Comparison of ENCODE assay signal across 8 mouse cellular contexts in genomic region chr6:117918043-117918442, GRCm38 (mm10). TPM values are rescaled to one million over a fixed set of nuclear protein-coding genes. Genes with fewer than 3 reads are reported as not detected.
A peak's percentile ranks its signal among the peaks of the same experiment; 100 is the strongest.
DNase-seq lines count a peak whose midpoint lies in the region; ATAC-seq and TF ChIP-seq lines count a peak whose summit lies in the region.

No protein-coding gene starts in this region.

- TF ChIP-seq POLR2A in MEL (IDR thresholded peaks at IDR 0.05; ENCODE audit: control insufficient read depth in 1 of 2, insufficient read depth in 1 of 2, low read depth in 1 of 2, low read length in 2 of 2, poor library complexity in 1 of 2), result no peak

- TF ChIP-seq EP300 in MEL (IDR thresholded peaks at IDR 0.05; ENCODE audit: low read depth in 1 of 2, low read length in 2 of 2), result no peak
- no peak for TF ChIP-seq EP300 in liver, postnatal 0 days (IDR thresholded peaks at IDR 0.05; ENCODE audit: low read depth)

- peak overlapping the region; percentile 87 for H3K4me2 ChIP-seq in heart, embryonic 13.5 days
- peak overlapping the region; percentile 89 for H3K4me2 ChIP-seq in heart, embryonic 14.5 days (ENCODE audit: low read length)
- H3K4me2 ChIP-seq in liver, postnatal 0 days (ENCODE audit: low read depth, low read length), result peak overlapping the region; percentile 80

- no peak for TF ChIP-seq CTCF in MEL (IDR thresholded peaks at IDR 0.05 in 2 of 3, conservative IDR thresholded peaks at IDR 0.05 in 1 of 3; ENCODE audit: control insufficient read depth in 1 of 3, insufficient read depth in 1 of 3, low read depth in 2 of 3, low read length in 3 of 3, poor library complexity in 1 of 3, severe bottlenecking in 1 of 3)
- TF ChIP-seq CTCF in liver, postnatal 0 days (IDR thresholded peaks at IDR 0.05; ENCODE audit: low read depth), result no peak

- H3K9ac ChIP-seq in heart, embryonic 13.5 days, result peak overlapping the region; percentile 92
- H3K9ac ChIP-seq in MEL (ENCODE audit: control insufficient read depth, low read depth, low read length, poor library complexity, severe bottlenecking), result peak overlapping the region; percentile 97
- H3K9ac ChIP-seq in heart, embryonic 14.5 days (ENCODE audit: low read length), result peak overlapping the region; percentile 74
- H3K9ac ChIP-seq in liver, postnatal 0 days (replicated peaks), result peak overlapping the region; percentile 86

- peak overlapping the region; percentile 80 for H3K4me3 ChIP-seq in heart, embryonic 13.5 days
- peak overlapping the region; percentile 50 to 95 for H3K4me3 ChIP-seq in MEL (ENCODE audit: control insufficient read depth in 1 of 2, insufficient read depth in 1 of 2, low read depth in 2 of 2, low read length in 2 of 2)
- peak overlapping the region; percentile 60 to 78 for H3K4me3 ChIP-seq in heart, embryonic 14.5 days (ENCODE audit: control insufficient read depth in 1 of 2, insufficient read depth in 1 of 2, low read depth in 1 of 2, low read length in 2 of 2)
- H3K4me3 ChIP-seq in liver, postnatal 0 days (ENCODE audit: low read depth, low read length), result peak overlapping the region; percentile 80

- H3K4me1 ChIP-seq in heart, embryonic 13.5 days, result peaks cover 55% of the 10 kb centered on the region
- H3K4me1 ChIP-seq in MEL (ENCODE audit: control insufficient read depth in 1 of 2, insufficient read depth in 2 of 2, low read length in 2 of 2), result peaks cover 21 to 23% of the 10 kb centered on the region in 2 experiments
- H3K4me1 ChIP-seq in heart, embryonic 14.5 days (ENCODE audit: control insufficient read depth in 2 of 2, insufficient read depth in 2 of 2, low read length in 2 of 2), result peaks cover 2 to 40% of the 10 kb centered on the region in 2 experiments; a peak in 3 of 4 replicates
- peaks cover 36% of the 10 kb centered on the region for H3K4me1 ChIP-seq in liver, postnatal 0 days (ENCODE audit: insufficient read depth)

- no peak for ATAC-seq in heart, embryonic 13.5 days (ENCODE audit: extremely low read depth, insufficient number of reproducible peaks, low FRiP score, low TSS enrichment)
- ATAC-seq in heart, embryonic 14.5 days (ENCODE audit: insufficient number of reproducible peaks, insufficient read depth, low FRiP score, low read depth), result no peak
- no peak for ATAC-seq in liver, postnatal 0 days

- H3K27ac ChIP-seq in heart, embryonic 13.5 days (replicated peaks), result peak overlapping the region; percentile 98
- H3K27ac ChIP-seq in MEL (ENCODE audit: control insufficient read depth, low read depth, low read length), result peak overlapping the region; percentile 99
- H3K27ac ChIP-seq in heart, embryonic 14.5 days (replicated peaks in 1 of 2; ENCODE audit: control insufficient read depth in 1 of 2, insufficient read depth in 1 of 2, low read depth in 2 of 2, low read length in 2 of 2), result peak overlapping the region; percentile 93 to 98
- peak overlapping the region; percentile 99 for H3K27ac ChIP-seq in liver, postnatal 0 days (ENCODE audit: low read depth)

- H3K9me3 ChIP-seq in heart, embryonic 13.5 days, result no peaks in the 10 kb centered on the region
- no peaks in the 10 kb centered on the region for H3K9me3 ChIP-seq in MEL (replicated peaks; ENCODE audit: insufficient read depth, low read length)
- H3K9me3 ChIP-seq in heart, embryonic 14.5 days (ENCODE audit: control insufficient read depth, low read length), result no peaks in the 10 kb centered on the region
- no peaks in the 10 kb centered on the region for H3K9me3 ChIP-seq in liver, postnatal 0 days (ENCODE audit: low read length)

- TF ChIP-seq RAD21 in MEL (IDR thresholded peaks at IDR 0.05; ENCODE audit: low read depth, low read length), result no peak

- peaks cover 28% of the 10 kb centered on the region for H3K36me3 ChIP-seq in heart, embryonic 13.5 days
- H3K36me3 ChIP-seq in MEL (ENCODE audit: control insufficient read depth in 1 of 2, insufficient read depth in 2 of 2, low read length in 2 of 2), result peaks cover 46 to 73% of the 10 kb centered on the region in 2 experiments
- peaks cover 42% of the 10 kb centered on the region for H3K36me3 ChIP-seq in heart, embryonic 14.5 days (ENCODE audit: control insufficient read depth, insufficient read depth, low read length)
- H3K36me3 ChIP-seq in liver, postnatal 0 days (replicated peaks; ENCODE audit: insufficient read depth, low read length), result peaks cover 38% of the 10 kb centered on the region

- no peak for DNase-seq in heart, postnatal 4 days
- DNase-seq in MEL (ENCODE audit: low read depth, low spot score), result peak; percentile 44
- DNase-seq in liver, postnatal 0 days, result no peak
- no peak for DNase-seq in frontal cortex, postnatal 36 days (ENCODE audit: low spot score in 2 of 2)
- DNase-seq in layer of hippocampus, postnatal 10 days (ENCODE audit: low spot score in 2 of 2), result no peak
- no peak for DNase-seq in urinary bladder, postnatal 10 days (ENCODE audit: low spot score)

- 31% methylated on average over 5 of the region's 5 CpGs for WGBS in heart, embryonic 13.5 days
- WGBS in heart, embryonic 14.5 days, result 29% methylated on average over 5 of the region's 5 CpGs
- WGBS in liver, postnatal 0 days (ENCODE audit: insufficient replicate concordance), result 11% methylated on average over 5 of the region's 5 CpGs

- peaks cover 72% of the 10 kb centered on the region for H3K79me2 ChIP-seq in MEL (ENCODE audit: control insufficient read depth, insufficient read depth, low read length, poor library complexity)

- H3K27me3 ChIP-seq in heart, embryonic 13.5 days (replicated peaks), result no peaks in the 10 kb centered on the region
- H3K27me3 ChIP-seq in MEL (ENCODE audit: control insufficient read depth in 1 of 2, insufficient read depth in 2 of 2, low read length in 2 of 2), result no peaks in the 10 kb centered on the region
- no peaks in the 10 kb centered on the region for H3K27me3 ChIP-seq in heart, embryonic 14.5 days (ENCODE audit: control insufficient read depth, insufficient read depth, low read length)
- H3K27me3 ChIP-seq in liver, postnatal 0 days (ENCODE audit: insufficient read depth, low read length), result no peaks in the 10 kb centered on the region

TF ChIP-seq in MEL, 35 proteins besides CTCF, POLR2A, EP300 and RAD21:
- TF ChIP-seq SIN3A (IDR thresholded peaks at IDR 0.05; ENCODE audit: low read length) (0 out of 2 replicates have a peak, but pooled peaks have one; percentile 3), MAZ (IDR thresholded peaks at IDR 0.05; ENCODE audit: low read depth, low read length) (no peak)

RNA-seq across cellular contexts. Expression of gene Hnrnpf, which starts 17.9 kb away (rescaled TPM):
- polyA plus RNA-seq in heart, embryonic 13.5 days (2015; fragmentation: Nextera tagmentation; extraction: Ambion mirVana), result 440 and 506 TPM in 2 replicates
- total RNA-seq in heart, postnatal 4 days (2021), result 100 to 1,000 TPM; 468 to 481 TPM
- total RNA-seq in MEL (2012; rRNA removed), result 868 and 882 TPM in 2 replicates
- polyA plus RNA-seq in MEL (2012; ENCODE audit: insufficient read depth in 1 of 2, insufficient read length in 2 of 2, low read depth in 1 of 2, low replicate concordance in 2 of 2, missing spikeins in 1 of 2), result 1,000 to 10,000 TPM in 1 of 2 experiments, 100 to 1,000 TPM in 1; 722 to 2,287 TPM
- 457 and 471 TPM in 2 replicates for polyA plus RNA-seq in heart, embryonic 14.5 days (2014; fragmentation: Nextera tagmentation; extraction: Ambion mirVana)
- polyA plus RNA-seq in liver, postnatal 0 days (2015; fragmentation: Nextera tagmentation; extraction: Ambion mirVana), result 264 and 270 TPM in 2 replicates
- total RNA-seq in layer of hippocampus, postnatal 10 days (2021), result 100 to 1,000 TPM; 157 to 164 TPM

RNA-seq across cellular contexts. Expression of gene Fxyd4, which starts 19.4 kb away (rescaled TPM):
- polyA plus RNA-seq in heart, embryonic 13.5 days (2015; fragmentation: Nextera tagmentation; extraction: Ambion mirVana), result 1.9 and 2.5 TPM in 2 replicates
- total RNA-seq in heart, postnatal 4 days (2021), result not detected
- not detected in 2 replicates for total RNA-seq in MEL (2012; rRNA removed)
- polyA plus RNA-seq in MEL (2012; ENCODE audit: insufficient read depth in 1 of 2, insufficient read length in 2 of 2, low read depth in 1 of 2, low replicate concordance in 2 of 2, missing spikeins in 1 of 2), result under 1 TPM in 1 of 2 experiments, not detected in 1; 0.22 TPM
- 0.73 and 2.5 TPM in 2 replicates for polyA plus RNA-seq in heart, embryonic 14.5 days (2014; fragmentation: Nextera tagmentation; extraction: Ambion mirVana)
- polyA plus RNA-seq in liver, postnatal 0 days (2015; fragmentation: Nextera tagmentation; extraction: Ambion mirVana), result 0.20 TPM in 1 of 2 replicates, not detected in the other
- not detected for total RNA-seq in layer of hippocampus, postnatal 10 days (2021)

RNA-seq across cellular contexts. Expression of gene Zfp239, which starts 56.1 kb away (rescaled TPM):
- polyA plus RNA-seq in heart, embryonic 13.5 days (2015; fragmentation: Nextera tagmentation; extraction: Ambion mirVana), result 2.0 and 2.1 TPM in 2 replicates
- total RNA-seq in heart, postnatal 4 days (2021), result under 1 TPM; 0.38 to 0.57 TPM
- 17.9 and 20.4 TPM in 2 replicates for total RNA-seq in MEL (2012; rRNA removed)
- polyA plus RNA-seq in MEL (2012; ENCODE audit: insufficient read depth in 1 of 2, insufficient read length in 2 of 2, low read depth in 1 of 2, low replicate concordance in 2 of 2, missing spikeins in 1 of 2), result 10 to 100 TPM in 1 of 2 experiments, not detected in 1; 18.6 TPM
- polyA plus RNA-seq in heart, embryonic 14.5 days (2014; fragmentation: Nextera tagmentation; extraction: Ambion mirVana), result 0.96 and 1.7 TPM in 2 replicates
- polyA plus RNA-seq in liver, postnatal 0 days (2015; fragmentation: Nextera tagmentation; extraction: Ambion mirVana), result 0.86 and 1.1 TPM in 2 replicates
- 10 to 100 TPM; 26.4 to 29.1 TPM for total RNA-seq in layer of hippocampus, postnatal 10 days (2021)
